ENCODE assay signal across 26 mouse cellular contexts in genomic region chr3:95955318-95955717, GRCm38 (mm10). TPM values are rescaled to one million over a fixed set of nuclear protein-coding genes. Genes with fewer than 3 reads are reported as not detected.
DNase-seq lines count a peak whose midpoint lies in the region; ATAC-seq and TF ChIP-seq lines count a peak whose summit lies in the region.
"Had no signal": no experiment of that assay in that cellular context is flagged by ENCODE, and none has a peak within 500 bp of the region (broad histone marks: within the 10 kb centered on the region; RNA-seq: fewer than 3 reads in every experiment).

No protein-coding gene starts in this region.

- no peak for TF ChIP-seq RAD21 in MEL (IDR thresholded peaks at IDR 0.05; ENCODE audit: low read depth, low read length)

- H3K36me3 ChIP-seq in heart, embryonic 11.5 days (ENCODE audit: control insufficient read depth, insufficient read depth, low read length) = no peaks in the 10 kb centered on the region
- H3K36me3 ChIP-seq in liver, embryonic 12.5 days = no peaks in the 10 kb centered on the region
- H3K36me3 ChIP-seq in liver, postnatal 0 days (replicated peaks; ENCODE audit: insufficient read depth, low read length) = no peaks in the 10 kb centered on the region
- H3K36me3 ChIP-seq in MEL (ENCODE audit: control insufficient read depth in 1 of 2, insufficient read depth in 2 of 2, low read length in 2 of 2) = peaks cover 0 to 18% of the 10 kb centered on the region in 2 experiments; a peak in 2 of 4 replicates
- H3K36me3 ChIP-seq: embryonic facial prominence, embryonic 13.5 days; embryonic facial prominence, embryonic 15.5 days; forebrain, embryonic 10.5 days; forebrain, embryonic 12.5 days had no signal

- no peaks in the 10 kb centered on the region for H3K27me3 ChIP-seq in heart, embryonic 11.5 days (ENCODE audit: control insufficient read depth, insufficient read depth, low read length)
- no peaks in the 10 kb centered on the region for H3K27me3 ChIP-seq in liver, embryonic 12.5 days (replicated peaks)
- H3K27me3 ChIP-seq in liver, postnatal 0 days (ENCODE audit: insufficient read depth, low read length) = no peaks in the 10 kb centered on the region
- H3K27me3 ChIP-seq in MEL (ENCODE audit: control insufficient read depth in 1 of 2, insufficient read depth in 2 of 2, low read length in 2 of 2) = no peaks in the 10 kb centered on the region
- H3K27me3 ChIP-seq: embryonic facial prominence, embryonic 13.5 days; embryonic facial prominence, embryonic 15.5 days; forebrain, embryonic 12.5 days had no signal

- H3K9ac ChIP-seq in heart, embryonic 11.5 days (ENCODE audit: low read depth, low read length) = no peak overlapping the region
- H3K9ac ChIP-seq in liver, embryonic 12.5 days = no peak overlapping the region
- H3K9ac ChIP-seq in liver, postnatal 0 days (replicated peaks) = no peak overlapping the region
- H3K9ac ChIP-seq in MEL (ENCODE audit: control insufficient read depth, low read depth, low read length, poor library complexity, severe bottlenecking) = no peak overlapping the region
- H3K9ac ChIP-seq: embryonic facial prominence, embryonic 13.5 days; embryonic facial prominence, embryonic 15.5 days; forebrain, embryonic 12.5 days had no signal

- TF ChIP-seq CTCF in liver, postnatal 0 days (IDR thresholded peaks at IDR 0.05; ENCODE audit: low read depth) = no peak
- no peak for TF ChIP-seq CTCF in MEL (IDR thresholded peaks at IDR 0.05 in 2 of 3, conservative IDR thresholded peaks at IDR 0.05 in 1 of 3; ENCODE audit: control insufficient read depth in 1 of 3, insufficient read depth in 1 of 3, low read depth in 2 of 3, low read length in 3 of 3, poor library complexity in 1 of 3, severe bottlenecking in 1 of 3)

- H3K79me2 ChIP-seq in MEL (ENCODE audit: control insufficient read depth, insufficient read depth, low read length, poor library complexity) = peaks cover 2% of the 10 kb centered on the region; the same call in 1 of the 2 replicates

- peaks cover 17% of the 10 kb centered on the region for H3K4me1 ChIP-seq in heart, embryonic 11.5 days (ENCODE audit: control insufficient read depth, insufficient read depth, low read length)
- peaks cover 52% of the 10 kb centered on the region for H3K4me1 ChIP-seq in liver, embryonic 12.5 days
- peaks cover 16% of the 10 kb centered on the region for H3K4me1 ChIP-seq in liver, postnatal 0 days (ENCODE audit: insufficient read depth)
- H3K4me1 ChIP-seq in MEL (ENCODE audit: control insufficient read depth in 1 of 2, insufficient read depth in 2 of 2, low read length in 2 of 2) = peaks cover 15 to 36% of the 10 kb centered on the region in 2 experiments

- WGBS in heart, embryonic 11.5 days (ENCODE audit: insufficient replicate concordance) = 77% methylated on average over 5 of the region's 5 CpGs
- 79% methylated on average over 5 of the region's 5 CpGs for WGBS in liver, embryonic 12.5 days (ENCODE audit: insufficient replicate concordance)
- WGBS in liver, postnatal 0 days (ENCODE audit: insufficient replicate concordance) = 84% methylated on average over 5 of the region's 5 CpGs

- no peaks in the 10 kb centered on the region for H3K9me3 ChIP-seq in heart, embryonic 11.5 days (replicated peaks; ENCODE audit: control insufficient read depth, low read length)
- no peaks in the 10 kb centered on the region for H3K9me3 ChIP-seq in liver, embryonic 12.5 days (replicated peaks)
- H3K9me3 ChIP-seq in liver, postnatal 0 days (ENCODE audit: low read length) = no peaks in the 10 kb centered on the region
- no peaks in the 10 kb centered on the region for H3K9me3 ChIP-seq in MEL (replicated peaks; ENCODE audit: insufficient read depth, low read length)
- H3K9me3 ChIP-seq: embryonic facial prominence, embryonic 13.5 days; embryonic facial prominence, embryonic 15.5 days; forebrain, embryonic 12.5 days had no signal

- TF ChIP-seq EP300 in liver, postnatal 0 days (IDR thresholded peaks at IDR 0.05; ENCODE audit: low read depth) = no peak
- TF ChIP-seq EP300 in MEL (IDR thresholded peaks at IDR 0.05; ENCODE audit: low read depth in 1 of 2, low read length in 2 of 2) = no peak

- ATAC-seq in heart, embryonic 11.5 days (replicated peaks; ENCODE audit: insufficient number of reproducible peaks, low FRiP score, low TSS enrichment) = no peak
- ATAC-seq in liver, embryonic 12.5 days = no peak
- ATAC-seq in liver, postnatal 0 days = no peak
- ATAC-seq: forebrain, embryonic 14.5 days; forebrain, embryonic 16.5 days had no signal

- H3K27ac ChIP-seq in heart, embryonic 11.5 days (ENCODE audit: low read depth, low read length) = 0 out of 2 replicates have a peak overlapping the region, but pooled peaks have one; percentile 12
- 0 out of 2 replicates have a peak overlapping the region, but pooled peaks have one; percentile 10 for H3K27ac ChIP-seq in liver, embryonic 12.5 days
- H3K27ac ChIP-seq in liver, postnatal 0 days (ENCODE audit: low read depth) = no peak overlapping the region
- H3K27ac ChIP-seq in MEL (ENCODE audit: control insufficient read depth, low read depth, low read length) = no peak overlapping the region
- H3K27ac ChIP-seq: embryonic facial prominence, embryonic 13.5 days; embryonic facial prominence, embryonic 15.5 days; forebrain, embryonic 10.5 days; forebrain, embryonic 12.5 days had no signal

- intact Hi-C loops in heart, postnatal 14 days (cut with DNase I) = no loop called here

- TF ChIP-seq POLR2A in MEL (IDR thresholded peaks at IDR 0.05; ENCODE audit: control insufficient read depth in 1 of 2, insufficient read depth in 1 of 2, low read depth in 1 of 2, low read length in 2 of 2, poor library complexity in 1 of 2) = no peak

- no peak for DNase-seq in heart, postnatal 14 days
- DNase-seq in liver, postnatal 0 days = no peak
- no peak for DNase-seq in MEL (ENCODE audit: low read depth, low spot score)
- no peak for DNase-seq in kidney, postnatal 36 days
- DNase-seq: adrenal gland, adult 2 months; adrenal gland, postnatal 10 days; adrenal gland, postnatal 25 days; cerebellum, adult 11 months; cerebellum, adult 18-20 months; cerebellum, adult 8-10 months; cerebellum, adult 9-11 months; cerebellum, postnatal 14 days; cerebellum, postnatal 36 days; embryo, embryonic 11 days had no signal

- no peak overlapping the region for H3K4me2 ChIP-seq in heart, embryonic 11.5 days
- H3K4me2 ChIP-seq in liver, embryonic 12.5 days = no peak overlapping the region
- H3K4me2 ChIP-seq in liver, postnatal 0 days (ENCODE audit: low read depth, low read length) = no peak overlapping the region
- H3K4me2 ChIP-seq: embryonic facial prominence, embryonic 13.5 days; embryonic facial prominence, embryonic 15.5 days; forebrain, embryonic 12.5 days had no signal

- no peak overlapping the region for H3K4me3 ChIP-seq in heart, embryonic 11.5 days (ENCODE audit: low read depth, low read length)
- no peak overlapping the region for H3K4me3 ChIP-seq in liver, embryonic 12.5 days
- no peak overlapping the region for H3K4me3 ChIP-seq in liver, postnatal 0 days (ENCODE audit: low read depth, low read length)
- H3K4me3 ChIP-seq in MEL (ENCODE audit: control insufficient read depth in 1 of 2, insufficient read depth in 1 of 2, low read depth in 2 of 2, low read length in 2 of 2) = no peak overlapping the region
- H3K4me3 ChIP-seq: embryonic facial prominence, embryonic 13.5 days; embryonic facial prominence, embryonic 15.5 days; erythroblast, embryonic 14.5 days; forebrain, embryonic 10.5 days; forebrain, embryonic 12.5 days had no signal

TF ChIP-seq in MEL, 35 proteins besides CTCF, POLR2A, EP300 and RAD21:
- TF ChIP-seq SIN3A (IDR thresholded peaks at IDR 0.05; ENCODE audit: low read length) (peak; percentile 16; the same call in 1 of the 2 replicates), MEF2A (IDR thresholded peaks at IDR 0.05; ENCODE audit: extremely low read depth, insufficient replicate concordance, low read depth, low read length, poor library complexity, severe bottlenecking) (no peak)

RNA-seq across cellular contexts. Expression of gene Anp32e, which starts 26.3 kb away (rescaled TPM):
- 71.0 and 88.5 TPM in 2 replicates for polyA plus RNA-seq in heart, embryonic 11.5 days (2014; fragmentation: Nextera tagmentation; extraction: Ambion mirVana)
- total RNA-seq in heart, postnatal 14 days (2021) = 10 to 100 TPM; 72.7 to 86.1 TPM
- 185 and 198 TPM in 2 replicates for polyA plus RNA-seq in liver, embryonic 12.5 days (2016; fragmentation: Nextera tagmentation; extraction: Ambion mirVana)
- 92.0 and 98.4 TPM in 2 replicates for polyA plus RNA-seq in liver, postnatal 0 days (2015; fragmentation: Nextera tagmentation; extraction: Ambion mirVana)
- 159 and 197 TPM in 2 replicates for total RNA-seq in MEL (2012; rRNA removed)
- 100 to 1,000 TPM; 412 to 748 TPM for polyA plus RNA-seq in MEL (2012; ENCODE audit: insufficient read depth in 1 of 2, insufficient read length in 2 of 2, low read depth in 1 of 2, low replicate concordance in 2 of 2, missing spikeins in 1 of 2)

RNA-seq across cellular contexts. Expression of gene Plekho1, which starts 40.5 kb away (rescaled TPM):
- 69.5 and 82.2 TPM in 2 replicates for polyA plus RNA-seq in heart, embryonic 11.5 days (2014; fragmentation: Nextera tagmentation; extraction: Ambion mirVana)
- 10 to 100 TPM; 92.3 to 93.0 TPM for total RNA-seq in heart, postnatal 14 days (2021)
- 9.4 and 10.4 TPM in 2 replicates for polyA plus RNA-seq in liver, embryonic 12.5 days (2016; fragmentation: Nextera tagmentation; extraction: Ambion mirVana)
- polyA plus RNA-seq in liver, postnatal 0 days (2015; fragmentation: Nextera tagmentation; extraction: Ambion mirVana) = 10.7 and 11.7 TPM in 2 replicates
- 4.2 and 6.4 TPM in 2 replicates for total RNA-seq in MEL (2012; rRNA removed)
- polyA plus RNA-seq in MEL (2012; ENCODE audit: insufficient read depth in 1 of 2, insufficient read length in 2 of 2, low read depth in 1 of 2, low replicate concordance in 2 of 2, missing spikeins in 1 of 2) = 10 to 100 TPM in 1 of 2 experiments, not detected in 1; 19.2 TPM

RNA-seq across cellular contexts. Expression of gene Car14, which starts 50.8 kb away (rescaled TPM):
- polyA plus RNA-seq in heart, embryonic 11.5 days (2014; fragmentation: Nextera tagmentation; extraction: Ambion mirVana) = 39.0 and 39.1 TPM in 2 replicates
- total RNA-seq in heart, postnatal 14 days (2021) = 100 to 1,000 TPM; 153 to 157 TPM
- polyA plus RNA-seq in liver, embryonic 12.5 days (2016; fragmentation: Nextera tagmentation; extraction: Ambion mirVana) = 10.3 and 10.6 TPM in 2 replicates
- 15.2 and 17.3 TPM in 2 replicates for polyA plus RNA-seq in liver, postnatal 0 days (2015; fragmentation: Nextera tagmentation; extraction: Ambion mirVana)
- 0.15 TPM in 1 of 2 replicates, not detected in the other for total RNA-seq in MEL (2012; rRNA removed)
- under 1 TPM in 1 of 2 experiments, not detected in 1; 0.38 TPM for polyA plus RNA-seq in MEL (2012; ENCODE audit: insufficient read depth in 1 of 2, insufficient read length in 2 of 2, low read depth in 1 of 2, low replicate concordance in 2 of 2, missing spikeins in 1 of 2)
- total RNA-seq: common myeloid progenitor, adult 5-6 weeks had no signal
- polyA plus RNA-seq: C2C12; erythroblast, embryonic 14.5 days; G1E had no signal

Comparison
In these comparisons a context has a peak if more than half of its experiments do, and no peak if none do; other contexts are left out.
1. H3K27ac ChIP-seq: peak in heart, embryonic 11.5 days (single experiment) and liver, embryonic 12.5 days (single experiment); none in liver, postnatal 0 days (single experiment) and MEL (single experiment).